Mouse (Mus musculus): Measurements from ENCODE around the gene Med26. TPM values are rescaled to one million over a fixed set of nuclear protein-coding genes. Genes with fewer than 3 reads are reported as not detected.
A peak's percentile ranks its signal among the peaks of the same experiment; 100 is the strongest.

The Med26 gene
- polyA plus RNA-seq, 1 experiment from 2014 or later: 9.8 TPM

DNA sequence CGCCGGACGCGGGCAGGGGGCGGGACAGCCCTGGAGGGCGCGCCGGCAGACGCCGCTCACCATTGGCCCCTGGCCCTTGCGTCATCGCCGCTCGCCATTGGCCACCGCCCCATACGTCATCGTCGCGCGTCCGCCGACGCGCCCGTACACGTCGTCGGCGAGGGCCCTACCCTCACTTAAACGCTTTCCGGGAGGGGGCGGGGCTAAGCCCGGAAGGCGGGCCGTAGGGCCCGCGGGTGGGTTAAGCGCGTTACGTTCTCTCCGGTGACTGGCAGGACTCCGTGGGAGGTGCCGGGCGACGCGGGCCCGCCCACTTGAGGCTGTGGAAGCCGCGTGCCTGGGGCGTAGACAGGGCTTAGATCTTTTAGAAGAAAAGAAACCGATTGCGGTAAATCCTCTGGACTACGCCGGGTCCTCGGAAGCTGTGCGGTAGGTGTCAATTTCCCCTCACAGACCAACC lies 55.4 kb downstream of the Med26 start:
- DNase-seq (ENCODE audit: low read depth, low spot score) (peak; percentile 83), ATAC-seq (peak; percentile 93)
- CTCF ChIA-PET: no interaction called here
- in situ Hi-C loops (cut with MboI; ENCODE audit: low pct_unique_long_range_greater_than_20kb): no loop called here
- TF ChIP-seq CTCF (IDR thresholded peaks at IDR 0.05): no peak
- H3K27me3 ChIP-seq: no peaks in the 10 kb centered on the region
- POLR2A ChIA-PET: no interaction called here

DNA sequence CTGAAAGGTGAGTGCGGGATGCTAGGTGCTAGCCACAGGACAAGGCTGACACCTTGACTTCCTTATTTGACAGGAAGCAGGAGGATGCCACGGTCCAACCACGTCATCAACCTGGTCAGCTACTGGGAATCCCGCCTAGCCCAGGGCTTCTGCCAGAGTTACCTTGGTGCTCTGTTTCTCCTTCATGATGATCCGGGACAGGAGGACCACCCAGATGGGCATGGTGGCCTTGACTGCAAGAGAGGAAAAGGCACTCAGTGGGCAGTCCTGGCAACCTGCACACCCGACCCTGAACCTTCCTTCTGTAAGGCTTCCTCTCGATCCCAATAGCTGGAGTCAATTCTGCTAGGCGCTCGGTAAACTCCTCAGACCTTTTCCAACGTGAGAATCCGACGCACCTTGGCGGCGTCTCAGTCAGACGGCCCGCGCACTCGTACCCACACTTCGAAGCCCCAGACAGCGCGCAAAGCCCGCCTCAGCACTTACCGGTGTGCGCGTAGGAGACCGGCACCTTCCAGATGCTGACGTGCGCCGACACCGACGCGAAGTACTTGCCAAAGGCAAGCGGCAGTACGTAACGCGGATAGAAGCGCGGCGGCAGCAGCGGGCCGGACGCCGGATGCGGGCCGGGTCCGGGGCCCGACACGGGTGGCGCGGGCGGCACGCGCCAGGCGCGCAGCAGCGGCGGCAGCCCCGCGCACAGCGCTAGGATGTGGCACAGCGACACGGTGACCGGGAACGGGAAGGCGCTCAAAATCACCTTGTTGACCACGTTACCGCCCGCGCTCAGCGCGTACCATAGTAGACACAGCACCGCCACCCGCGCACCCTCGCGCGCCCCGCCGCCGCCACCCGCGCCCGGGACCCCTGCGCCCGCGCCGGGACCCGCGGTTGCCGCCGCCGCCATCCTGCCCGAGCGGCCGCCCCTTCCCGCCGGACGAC lies 56.1 kb downstream of the Med26 start, which contains the start of gene Slc35e1:
Gene Slc35e1, minus strand, starts transcription at position 935 of the 942 bp plus-strand sequence.
- TF ChIP-seq CTCF (IDR thresholded peaks at IDR 0.05): no peak
- no peaks in the 10 kb centered on the region for H3K27me3 ChIP-seq
- peak; percentile 26 for ATAC-seq
- no peak for DNase-seq (ENCODE audit: low read depth, low spot score)
- in situ Hi-C loops (cut with MboI; ENCODE audit: low pct_unique_long_range_greater_than_20kb): no loop called here
- ChIA-PET CTCF (no interaction called here), POLR2A (no interaction called here)

DNA sequence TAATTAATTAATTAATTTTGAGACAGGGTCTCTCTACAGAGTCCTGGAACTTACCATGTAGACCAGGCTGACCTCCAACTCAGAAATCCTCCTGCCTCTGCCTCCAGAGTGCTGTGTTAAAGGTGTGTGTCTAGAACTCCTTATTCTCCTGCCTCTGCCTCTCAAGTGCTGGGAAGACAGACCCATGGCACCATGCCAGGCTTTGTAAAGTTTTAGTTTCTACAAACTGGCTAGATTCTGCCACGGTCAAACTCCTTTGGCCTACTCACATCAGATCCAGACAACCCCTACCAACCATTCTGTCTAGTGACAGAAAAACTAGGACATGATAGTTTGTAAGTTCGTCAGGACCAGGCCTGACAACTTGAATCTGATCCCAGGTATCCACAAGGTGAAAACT lies 57.1 kb downstream of the Med26 start:
- ATAC-seq (no peak), DNase-seq (ENCODE audit: low read depth, low spot score) (no peak)
- CTCF ChIA-PET: no interaction called here
- no peak for TF ChIP-seq CTCF (IDR thresholded peaks at IDR 0.05)
- in situ Hi-C loops (cut with MboI; ENCODE audit: low pct_unique_long_range_greater_than_20kb): no loop called here
- H3K27me3 ChIP-seq: no peaks in the 10 kb centered on the region
- POLR2A ChIA-PET: no interaction called here

DNA sequence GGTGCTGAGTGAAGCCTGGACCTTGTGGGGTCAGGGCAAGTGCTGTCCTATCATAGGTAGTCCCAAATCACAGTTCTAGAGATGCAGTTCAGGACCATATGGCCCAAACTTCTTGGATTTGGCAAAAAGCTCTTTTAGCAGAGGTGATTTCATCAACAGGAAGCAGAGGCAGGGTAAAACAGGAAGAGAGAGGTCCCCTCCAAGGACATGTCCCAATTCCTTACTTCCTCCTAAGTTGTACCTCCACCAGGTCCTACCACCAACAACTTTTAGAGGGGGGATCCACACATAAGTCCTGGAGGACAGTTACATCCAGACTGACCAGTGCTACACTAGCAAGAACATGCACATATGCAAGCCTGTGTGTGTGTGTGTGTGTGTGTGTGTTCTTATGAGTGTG lies 61.1 kb downstream of the Med26 start:
- no peak for DNase-seq (ENCODE audit: low read depth, low spot score)
- CTCF ChIA-PET: no interaction called here
- TF ChIP-seq CTCF (IDR thresholded peaks at IDR 0.05): no peak
- no peaks in the 10 kb centered on the region for H3K27me3 ChIP-seq
- in situ Hi-C loops (cut with MboI; ENCODE audit: low pct_unique_long_range_greater_than_20kb): no loop called here
- no peak for ATAC-seq
- POLR2A ChIA-PET: no interaction called here

DNA sequence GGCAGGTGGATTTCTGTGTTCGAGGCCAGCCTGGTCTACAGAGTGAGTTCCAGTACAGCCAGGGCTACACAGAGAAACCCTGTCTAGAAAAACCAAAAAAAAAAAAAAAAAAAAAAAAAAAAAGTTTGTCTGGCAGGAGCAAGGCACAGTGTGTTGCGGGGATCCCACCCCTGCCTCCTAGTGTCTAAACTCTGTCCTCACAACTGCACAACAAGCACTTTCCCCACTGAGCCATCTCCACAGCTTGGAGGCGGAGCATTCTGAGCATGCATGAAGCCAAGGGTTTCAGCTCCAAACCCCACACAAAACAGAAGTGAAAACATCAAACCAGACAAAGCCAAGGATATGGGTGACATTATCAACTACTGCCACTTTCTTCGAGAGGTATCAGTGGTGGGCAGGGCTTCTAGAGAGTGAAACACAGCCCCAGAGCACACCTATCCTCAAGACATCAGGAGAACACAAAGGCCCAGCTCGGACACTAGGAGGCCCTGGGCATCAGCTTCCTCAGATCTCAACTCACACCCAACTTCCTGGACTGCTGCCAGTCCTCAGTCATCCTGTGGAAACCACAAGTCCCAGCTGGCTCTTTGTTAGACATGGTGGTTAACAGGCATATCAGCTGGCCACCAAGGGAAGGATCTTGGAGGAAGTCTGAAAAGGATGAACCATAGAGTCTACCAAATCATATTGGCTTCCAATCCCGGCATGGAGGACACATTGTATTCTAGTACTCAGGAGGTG lies 62.4 kb downstream of the Med26 start:
- CTCF ChIA-PET: interaction anchor here (0.9 to 1.3 kb wide), 4 partner anchors 10 to 63 kb away, joined by 3 to 4 read pairs (median 3); partner anchors contain the start of gene Cherp

DNA sequence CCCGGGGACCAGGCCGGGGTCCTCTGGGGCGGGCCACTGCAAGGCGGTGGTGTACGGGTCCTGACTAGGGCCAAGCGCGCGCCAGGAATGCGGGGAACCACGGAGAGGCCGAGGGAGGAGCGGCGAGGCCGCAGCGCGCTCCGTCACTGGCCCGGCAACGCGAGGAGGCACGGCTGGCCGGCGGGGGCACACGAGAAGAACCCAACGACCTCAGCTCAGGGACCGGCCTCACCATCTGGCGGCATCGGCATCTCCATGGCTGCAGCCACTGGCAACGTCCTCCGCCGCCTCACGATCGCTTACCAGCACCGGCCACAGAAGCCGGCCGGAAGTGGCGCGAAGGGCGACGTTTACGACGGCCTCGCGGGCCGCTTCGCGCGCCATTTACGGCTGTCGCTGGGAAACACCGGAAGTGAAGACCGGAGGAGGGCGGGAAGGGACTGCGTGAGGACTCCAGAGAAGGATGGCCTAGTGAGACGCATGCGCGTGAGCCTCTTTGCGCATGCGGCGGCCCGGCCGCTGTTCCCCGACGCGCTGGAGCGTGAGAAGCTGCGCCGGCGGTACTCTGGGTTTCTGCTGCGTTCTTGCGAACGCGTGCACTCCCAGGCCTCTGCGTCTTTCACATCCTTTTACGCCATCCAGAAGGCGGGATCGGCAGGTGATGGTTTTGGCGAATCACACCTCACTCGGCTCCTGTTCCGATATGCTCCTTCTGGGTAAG lies 73.1 kb downstream of the Med26 start, which contains the start of gene Cherp:
Gene Cherp, minus strand, starts transcription at position 401 of the 721 bp plus-strand sequence.
- ChIA-PET POLR2A (interaction anchor here (0.6 to 1.3 kb wide), 7 partner anchors 17 to 228 kb away, joined by 3 to 6 read pairs (median 4); no protein-coding TSS in a partner anchor), CTCF (interaction anchor here (1.0 to 1.1 kb wide), 3 partner anchors 8 to 37 kb away, joined by 3 read pairs; no protein-coding TSS in a partner anchor)
- ATAC-seq: peak; percentile 86
- no peaks in the 10 kb centered on the region for H3K27me3 ChIP-seq
- in situ Hi-C loops (cut with MboI; ENCODE audit: low pct_unique_long_range_greater_than_20kb): no loop called here
- DNase-seq (ENCODE audit: low read depth, low spot score): peak; percentile 91
- no peak for TF ChIP-seq CTCF (IDR thresholded peaks at IDR 0.05)

More for the DNA sequence above, 62.4 kb downstream of the Med26 start:
- ATAC-seq (no peak), DNase-seq (ENCODE audit: low read depth, low spot score) (no peak)
- TF ChIP-seq CTCF (IDR thresholded peaks at IDR 0.05): no peak
- in situ Hi-C loops (cut with MboI; ENCODE audit: low pct_unique_long_range_greater_than_20kb): no loop called here
- POLR2A ChIA-PET: interaction anchor here (0.5 kb wide), 1 partner anchor 1243 kb away, joined by 3 read pairs; no protein-coding TSS in a partner anchor
- no peaks in the 10 kb centered on the region for H3K27me3 ChIP-seq

DNA sequence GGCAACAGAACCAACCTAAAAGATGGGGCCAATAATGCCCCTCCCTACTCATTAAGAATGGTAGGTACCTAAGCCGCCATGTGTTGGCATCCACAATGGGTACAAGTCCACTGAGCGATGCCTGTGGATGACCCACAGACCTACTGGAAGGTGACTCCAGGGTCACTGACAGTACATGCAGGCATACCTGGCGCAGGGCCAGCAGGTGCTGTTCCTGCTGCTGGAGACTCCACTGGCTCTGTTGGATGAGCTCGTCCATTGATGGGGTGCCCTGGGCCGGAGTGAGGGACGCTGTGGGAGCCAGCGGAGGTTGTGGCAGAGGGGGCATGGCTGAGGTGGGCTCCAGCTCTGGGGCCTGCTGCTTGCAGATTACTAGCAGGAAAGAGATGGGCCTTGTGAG lies 77.4 kb downstream of the Med26 start:
- ATAC-seq: no peak
- in situ Hi-C loops (cut with MboI; ENCODE audit: low pct_unique_long_range_greater_than_20kb): no loop called here

DNA sequence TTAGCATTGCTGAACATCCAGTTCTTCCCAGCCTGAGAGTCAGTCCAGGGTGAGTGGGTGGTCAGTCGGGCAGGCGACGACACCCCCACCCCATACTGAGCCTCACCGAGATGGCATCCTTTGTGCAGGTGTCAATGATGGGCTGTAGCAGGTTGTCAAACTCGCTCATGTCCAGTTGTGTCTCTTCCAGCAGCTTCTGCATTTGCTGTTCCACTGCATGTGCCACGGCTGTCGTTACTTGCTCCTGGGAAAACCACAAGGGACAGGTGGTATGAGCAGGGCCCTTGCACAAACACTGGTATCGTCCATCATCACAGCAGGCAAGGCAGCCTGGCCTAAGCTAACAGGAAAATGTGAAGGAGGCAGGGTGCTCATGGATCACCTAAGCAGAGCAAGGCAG lies 78.1 kb downstream of the Med26 start:
- ChIA-PET POLR2A (interaction anchor here (1.0 kb wide), 1 partner anchor 9 kb away, joined by 4 read pairs; no protein-coding TSS in a partner anchor), CTCF (interaction anchor here (0.7 kb wide), 1 partner anchor 35 kb away, joined by 3 read pairs; no protein-coding TSS in a partner anchor)
- in situ Hi-C loops (cut with MboI; ENCODE audit: low pct_unique_long_range_greater_than_20kb): no loop called here
- H3K27me3 ChIP-seq: no peaks in the 10 kb centered on the region
- ATAC-seq (no peak), DNase-seq (ENCODE audit: low read depth, low spot score) (no peak)
- TF ChIP-seq CTCF (IDR thresholded peaks at IDR 0.05): no peak

More for the DNA sequence above, 77.4 kb downstream of the Med26 start:
- ChIA-PET POLR2A (interaction anchor here (0.7 to 1.0 kb wide), 2 partner anchors 10 to 11 kb away, joined by 4 read pairs; no protein-coding TSS in a partner anchor), CTCF (interaction anchor here (0.7 kb wide), 1 partner anchor 35 kb away, joined by 3 read pairs; no protein-coding TSS in a partner anchor)
- no peaks in the 10 kb centered on the region for H3K27me3 ChIP-seq
- no peak for TF ChIP-seq CTCF (IDR thresholded peaks at IDR 0.05)
- no peak for DNase-seq (ENCODE audit: low read depth, low spot score)

DNA sequence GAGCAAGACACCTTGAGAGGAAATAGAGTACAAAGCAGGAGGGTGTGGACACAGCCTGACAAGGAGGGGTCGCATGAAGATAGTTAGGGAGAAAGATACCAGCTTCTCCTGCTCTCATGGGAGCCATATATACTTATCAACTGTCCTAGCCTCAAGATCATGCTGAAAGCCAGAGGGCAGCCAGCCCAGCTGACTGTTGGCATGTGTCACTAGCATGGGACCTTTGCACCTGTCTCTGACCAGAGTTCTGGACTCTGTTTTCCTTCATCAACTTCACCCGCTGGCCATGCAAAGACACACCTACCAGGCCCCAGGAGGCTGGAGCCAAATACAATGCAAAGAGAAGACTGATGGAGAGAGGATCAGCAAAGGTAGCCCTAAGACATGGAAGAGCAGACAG lies 78.8 kb downstream of the Med26 start:
- H3K27me3 ChIP-seq: no peaks in the 10 kb centered on the region
- ATAC-seq (no peak), DNase-seq (ENCODE audit: low read depth, low spot score) (no peak)
- no peak for TF ChIP-seq CTCF (IDR thresholded peaks at IDR 0.05)
- POLR2A ChIA-PET: no interaction called here
- in situ Hi-C loops (cut with MboI; ENCODE audit: low pct_unique_long_range_greater_than_20kb): no loop called here
- CTCF ChIA-PET: no interaction called here

DNA sequence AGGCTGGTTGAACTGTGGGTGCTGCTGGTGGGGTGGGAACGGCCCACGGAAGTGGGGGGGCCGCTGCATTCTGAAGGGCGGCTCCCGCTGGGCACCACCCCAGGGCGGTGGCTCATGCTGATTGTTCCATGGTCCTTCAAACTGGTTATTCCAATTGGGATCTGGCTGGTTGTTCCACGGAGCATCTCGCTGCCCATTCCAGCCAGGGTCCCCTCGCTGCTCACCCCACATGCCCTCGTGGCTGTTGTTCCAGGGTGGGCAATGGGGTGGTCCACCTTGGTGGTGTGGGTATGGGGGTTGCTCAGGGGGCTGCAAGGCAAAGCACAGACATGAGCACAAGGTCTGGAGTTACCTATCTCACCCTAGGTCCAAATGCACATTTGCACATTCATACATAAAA lies 83.9 kb downstream of the Med26 start:
- CTCF ChIA-PET: no interaction called here

More for the DNA sequence above, 83.9 kb downstream of the Med26 start:
- DNase-seq (ENCODE audit: low read depth, low spot score): no peak
- ATAC-seq: no peak
- TF ChIP-seq CTCF (IDR thresholded peaks at IDR 0.05): no peak
- H3K27me3 ChIP-seq: no peaks in the 10 kb centered on the region
- in situ Hi-C loops (cut with MboI; ENCODE audit: low pct_unique_long_range_greater_than_20kb): no loop called here
- POLR2A ChIA-PET: no interaction called here

Data from Patski (cell line).